Comparison of ENCODE assay signal across 7 mouse cellular contexts in genomic region chr15:82244115-82244804, GRCm38 (mm10). TPM values are rescaled to one million over a fixed set of nuclear protein-coding genes. Genes with fewer than 3 reads are reported as not detected.
A peak's percentile ranks its signal among the peaks of the same experiment; 100 is the strongest.
DNase-seq lines count a peak whose midpoint lies in the region; ATAC-seq lines count a peak whose summit lies in the region.

TSS of gene Cenpm (minus strand) at chr15:82244748.

- ATAC-seq in intestine, embryonic 16.5 days, result peak; percentile 99
- ATAC-seq in midbrain, embryonic 11.5 days (ENCODE audit: low FRiP score), result peak; percentile 99

- no peaks in the 10 kb centered on the region for H3K36me3 ChIP-seq in intestine, embryonic 16.5 days (ENCODE audit: control insufficient read depth, insufficient read depth, low read length)
- no peaks in the 10 kb centered on the region for H3K36me3 ChIP-seq in midbrain, embryonic 11.5 days (ENCODE audit: control insufficient read depth, insufficient read depth, low read length)

- H3K9me3 ChIP-seq in intestine, embryonic 16.5 days (ENCODE audit: control insufficient read depth, low read length), result no peaks in the 10 kb centered on the region
- H3K9me3 ChIP-seq in midbrain, embryonic 11.5 days (ENCODE audit: control insufficient read depth, low read length), result no peaks in the 10 kb centered on the region

- peak within 1 kb of the TSS; percentile 67 for H3K4me3 ChIP-seq in intestine, embryonic 16.5 days (ENCODE audit: low read length)
- H3K4me3 ChIP-seq in midbrain, embryonic 11.5 days (ENCODE audit: low read depth, low read length), result peak within 1 kb of the TSS; percentile 69

- peaks cover 10% of the 10 kb centered on the region for H3K4me1 ChIP-seq in intestine, embryonic 16.5 days (ENCODE audit: control insufficient read depth, insufficient read depth, low read length)
- peaks cover 5% of the 10 kb centered on the region; the same call in 1 of the 2 replicates for H3K4me1 ChIP-seq in midbrain, embryonic 11.5 days (ENCODE audit: control insufficient read depth, insufficient read depth, low read length)

- H3K27ac ChIP-seq in intestine, embryonic 16.5 days (ENCODE audit: low read length), result peak within 1 kb of the TSS; percentile 57
- H3K27ac ChIP-seq in midbrain, embryonic 11.5 days (ENCODE audit: low read depth, low read length), result peak within 1 kb of the TSS; percentile 86

- no peaks in the 10 kb centered on the region for H3K27me3 ChIP-seq in intestine, embryonic 16.5 days (replicated peaks; ENCODE audit: control insufficient read depth, insufficient read depth, low read length)
- no peaks in the 10 kb centered on the region for H3K27me3 ChIP-seq in midbrain, embryonic 11.5 days (ENCODE audit: control insufficient read depth, insufficient read depth, low read length)

- H3K4me2 ChIP-seq in intestine, embryonic 16.5 days (ENCODE audit: low read depth, low read length), result peak within 1 kb of the TSS; percentile 97
- peak within 1 kb of the TSS; percentile 49 for H3K4me2 ChIP-seq in midbrain, embryonic 11.5 days

- DNase-seq in adrenal gland, adult 18-20 months (ENCODE audit: low spot score in 2 of 2), result peak; percentile 86 to 90
- DNase-seq in embryo, embryonic 11 days, result peak; percentile 97
- DNase-seq in gastrocnemius, postnatal 36 days, result peak; percentile 88 to 93
- DNase-seq in left cerebral cortex, postnatal 36 days (ENCODE audit: low spot score in 2 of 2), result peak; percentile 94
- peak; percentile 98 for DNase-seq in midbrain, embryonic 11.5 days (ENCODE audit: low spot score, missing footprints)
- peak; percentile 70 for DNase-seq in skeletal muscle tissue, adult 2 months (ENCODE audit: low read depth, low spot score)

- under 1% methylated on average over 65 of the region's 65 CpGs for WGBS in intestine, embryonic 16.5 days
- under 1% methylated on average over 65 of the region's 65 CpGs for WGBS in midbrain, embryonic 11.5 days

- intact Hi-C loops in gastrocnemius, postnatal 36 days (cut with DNase I), result no loop called here
- intact Hi-C loops in left cerebral cortex, postnatal 36 days (cut with DNase I), result no loop called here

- H3K9ac ChIP-seq in intestine, embryonic 16.5 days (ENCODE audit: low read depth, low read length), result peak within 1 kb of the TSS; percentile 78
- peak within 1 kb of the TSS; percentile 72 for H3K9ac ChIP-seq in midbrain, embryonic 11.5 days (ENCODE audit: low read length)

RNA-seq across cellular contexts. Expression of gene Cenpm, which starts in this region (rescaled TPM):
- 1 to 10 TPM; 2.4 to 2.5 TPM for total RNA-seq in adrenal gland, adult 18-20 months (2021)
- total RNA-seq in gastrocnemius, postnatal 36 days (2021), result under 1 TPM; 0.46 to 0.79 TPM
- 36.3 and 43.6 TPM in 2 replicates for polyA plus RNA-seq in intestine, embryonic 16.5 days (2015; fragmentation: Nextera tagmentation; extraction: Ambion mirVana)
- total RNA-seq in left cerebral cortex, postnatal 36 days (2021), result 1 to 10 TPM; 3.1 to 4.1 TPM
- polyA plus RNA-seq in midbrain, embryonic 11.5 days (2014; fragmentation: Nextera tagmentation; extraction: Ambion mirVana), result 79.2 and 89.1 TPM in 2 replicates

Comparison
In these comparisons a context has a peak if more than half of its experiments do, and no peak if none do; other contexts are left out.
1. Peak in every context shown above with its lines: DNase-seq, ATAC-seq, H3K4me3 ChIP-seq and H3K27ac ChIP-seq.
2. Peak in DNase-seq in gastrocnemius, postnatal 36 days; RNA of the gene not detected or under 1 TPM.